Mouse (Mus musculus) macrophage (primary cell): ENCODE results near the gene Cd300lb. TPM values are rescaled to one million over a fixed set of nuclear protein-coding genes. Genes with fewer than 3 reads are reported as not detected.
"Not testable (repeated sequence)": the region's sequence is repeated elsewhere in the genome, so short reads cannot be mapped to it uniquely, and the experiment has no call there.

Source experiments
- H3K27ac ChIP-seq: fragments of 350-480 bp; formaldehyde crosslinking; 2 replicates; pipeline ENCODE4 v1.9.0; 2021
- H3K36me3 ChIP-seq: fragments of 350-480 bp; formaldehyde crosslinking; 2 replicates; pipeline ENCODE4 v1.9.0; 2021; ENCODE audit errors: inconsistent target
- H3K4me3 ChIP-seq: fragments of 350-480 bp; formaldehyde crosslinking; 2 replicates; pipeline ENCODE4 v1.9.0; 2021; ENCODE audit errors: inconsistent target
- H3K79me2 ChIP-seq: fragments of 350-480 bp; formaldehyde crosslinking; 2 replicates; pipeline ENCODE4 v1.9.0; 2021; ENCODE audit errors: inconsistent target
- WGBS: methylation state at CpG from one replicate; pipeline ENCODE4 v1.1.7; 2026; ENCODE audit warnings: inconsistent platforms; ENCODE audit not compliant: missing documents; 5-methylcytosine and 5-hydroxymethylcytosine counted together
- polyA plus RNA-seq: library from polyadenylated mRNA; stranded (reverse); fragments of 250-400 nt; gene quantifications from 3 replicates; pipeline ENCODE4 v1.2.4, GENCODE M21; 2018; ENCODE audit warnings: inconsistent platforms
- total RNA-seq, 78 experiments: library from RNA; depleted of rRNA; stranded (reverse); fragments of 250-400 nt; gene quantifications; 1 replicate in 9 of 78; 2 replicates in 24 of 78; 3 replicates in 43 of 78; 4 replicates in 2 of 78; pipeline ENCODE4 v1.2.4; 2018; ENCODE audit warnings: inconsistent platforms in 56 of 78

The Cd300lb gene
- total RNA-seq (2018; cell fraction: chromatin; rRNA removed), result 100 to 1,000 TPM in 4 of 26 experiments, 10 to 100 TPM in 13, 1 to 10 TPM in 9; 4.1 to 168 (median 19.4) TPM
- total RNA-seq (2018; cell fraction: cytosol; rRNA removed), result 100 to 1,000 TPM in 8 of 26 experiments, 10 to 100 TPM in 18; 13.6 to 187 (median 44.7) TPM
- total RNA-seq (2018; cell fraction: nucleus; rRNA removed), result 100 to 1,000 TPM in 4 of 26 experiments, 10 to 100 TPM in 22; 12.3 to 213 (median 39.7) TPM
- 149 to 198 TPM (median 167 TPM) in 3 replicates for polyA plus RNA-seq

GRCm38 (mm10) chr11:114934144-114934543 is at the start of gene Cd300lb:
Gene Cd300lb (minus strand): TSS chr11:114934386.
- peak within 1 kb of the TSS; percentile 93 for H3K4me3 ChIP-seq
- WGBS, result 10% methylated on average over 6 of the region's 6 CpGs
- peak within 1 kb of the TSS; percentile 99 for H3K27ac ChIP-seq
- H3K36me3 ChIP-seq, result peaks cover under 1% of the 10 kb centered on the region; the same call in 1 of the 2 replicates
- H3K79me2 ChIP-seq, result peaks cover 58% of the 10 kb centered on the region

- WGBS, result 12% methylated on average over 3 of the region's 4 CpGs
- no peak overlapping the region for H3K27ac ChIP-seq
- peaks cover 22% of the 10 kb centered on the region for H3K36me3 ChIP-seq
- no peak overlapping the region for H3K4me3 ChIP-seq
- no peaks in the 10 kb centered on the region for H3K79me2 ChIP-seq
Observed at GRCm38 (mm10) chr11:114981866-114982265, 47.7 kb upstream of the Cd300lb start.

- Histone ChIP-seq H3K4me3 (no peak overlapping the region), H3K27ac (no peak overlapping the region), H3K79me2 (no peaks in the 10 kb centered on the region), H3K36me3 (no peaks in the 10 kb centered on the region)
- 96% methylated on average over 10 of the region's 10 CpGs for WGBS
Observed at GRCm38 (mm10) chr11:114972726-114973125, 38.5 kb upstream of the Cd300lb start.

GRCm38 (mm10) chr11:114968752-114969207 is 34.6 kb upstream of the Cd300lb start, which contains the start of gene Cd300c:
Gene Cd300c (minus strand): TSS chr11:114969157.
- Histone ChIP-seq H3K79me2 (no peaks in the 10 kb centered on the region), H3K36me3 (no peaks in the 10 kb centered on the region), H3K4me3 (no peak within 1 kb of the TSS), H3K27ac (peak within 1 kb of the TSS; percentile 96)
- WGBS, result 1% methylated on average over 5 of the region's 9 CpGs

GRCm38 (mm10) chr11:114965182-114965828 is 31.1 kb upstream of the Cd300lb start:
- peak overlapping the region; percentile 96 for H3K27ac ChIP-seq
- WGBS, result 0% methylated on average over 1 of the region's 3 CpGs
- no peaks in the 10 kb centered on the region for H3K79me2 ChIP-seq
- H3K36me3 ChIP-seq, result no peaks in the 10 kb centered on the region
- no peak overlapping the region for H3K4me3 ChIP-seq

- Histone ChIP-seq H3K36me3 (no peaks in the 10 kb centered on the region), H3K79me2 (no peaks in the 10 kb centered on the region), H3K27ac (peak overlapping the region; percentile 15; the same call in 1 of the 2 replicates), H3K4me3 (no peak overlapping the region)
- 0% methylated on average over 1 of the region's 1 CpGs for WGBS
Observed at GRCm38 (mm10) chr11:114960369-114960768, 26.2 kb upstream of the Cd300lb start.

- WGBS, result 38% methylated on average over 3 of the region's 4 CpGs
- Histone ChIP-seq H3K4me3 (peak overlapping the region; percentile 93), H3K36me3 (peaks cover 6% of the 10 kb centered on the region; the same call in 1 of the 2 replicates), H3K79me2 (peaks cover 64% of the 10 kb centered on the region), H3K27ac (peak overlapping the region; percentile 99)
Observed at GRCm38 (mm10) chr11:114933591-114933990, 595 bp downstream of the Cd300lb start.

- peak overlapping the region; percentile 93 for H3K4me3 ChIP-seq
- peaks cover 17% of the 10 kb centered on the region for H3K36me3 ChIP-seq
- H3K79me2 ChIP-seq, result peaks cover 75% of the 10 kb centered on the region
- WGBS, result 5% methylated on average over 5 of the region's 5 CpGs
- peak overlapping the region; percentile 99 for H3K27ac ChIP-seq
Observed at GRCm38 (mm10) chr11:114931041-114931440, 3.1 kb downstream of the Cd300lb start.

GRCm38 (mm10) chr11:114929581-114929980 is 4.6 kb downstream of the Cd300lb start:
- 42% methylated on average over 2 of the region's 2 CpGs for WGBS
- H3K27ac ChIP-seq, result peak overlapping the region; percentile 99
- H3K79me2 ChIP-seq, result peaks cover 85% of the 10 kb centered on the region
- H3K4me3 ChIP-seq, result no peak overlapping the region
- peaks cover 32% of the 10 kb centered on the region for H3K36me3 ChIP-seq

GRCm38 (mm10) chr11:114923961-114924360 is 10.2 kb downstream of the Cd300lb start:
- Histone ChIP-seq H3K27ac (no peak overlapping the region), H3K36me3 (peaks cover 48% of the 10 kb centered on the region), H3K79me2 (peaks cover 29% of the 10 kb centered on the region), H3K4me3 (no peak overlapping the region)
- 69% methylated on average over 4 of the region's 4 CpGs for WGBS

GRCm38 (mm10) chr11:114922439-114922838 is 11.7 kb downstream of the Cd300lb start:
- peaks cover 39% of the 10 kb centered on the region for H3K36me3 ChIP-seq
- H3K4me3 ChIP-seq, result no peak overlapping the region
- WGBS, result 93% methylated on average over 4 of the region's 4 CpGs
- peaks cover 20% of the 10 kb centered on the region for H3K79me2 ChIP-seq
- H3K27ac ChIP-seq, result no peak overlapping the region

- no peaks in the 10 kb centered on the region for H3K79me2 ChIP-seq
- H3K36me3 ChIP-seq, result no peaks in the 10 kb centered on the region
- peak overlapping the region; percentile 97 for H3K27ac ChIP-seq
- no peak overlapping the region for H3K4me3 ChIP-seq
- WGBS, result 2% methylated on average over 6 of the region's 6 CpGs
Observed at GRCm38 (mm10) chr11:114917120-114917519, 17.1 kb downstream of the Cd300lb start.

- H3K27ac ChIP-seq, result peak overlapping the region; percentile 97
Observed at GRCm38 (mm10) chr11:114914978-114915377, 19.2 kb downstream of the Cd300lb start.

GRCm38 (mm10) chr11:114912847-114913246 is 21.3 kb downstream of the Cd300lb start:
- Histone ChIP-seq H3K27ac (peak overlapping the region; percentile 97), H3K36me3 (no peaks in the 10 kb centered on the region), H3K79me2 (no peaks in the 10 kb centered on the region), H3K4me3 (no peak overlapping the region)
- WGBS, result 1% methylated on average over 9 of the region's 9 CpGs

More at GRCm38 (mm10) chr11:114914978-114915377, 19.2 kb downstream of the Cd300lb start:
- no peak overlapping the region for H3K4me3 ChIP-seq
- H3K79me2 ChIP-seq, result no peaks in the 10 kb centered on the region
- WGBS, result 3% methylated on average over 7 of the region's 7 CpGs
- no peaks in the 10 kb centered on the region for H3K36me3 ChIP-seq

GRCm38 (mm10) chr11:114909538-114909937 is 24.6 kb downstream of the Cd300lb start:
- not testable (repeated sequence) for H3K79me2 ChIP-seq, H3K4me3 ChIP-seq, H3K27ac ChIP-seq
- peaks cover 15% of the 10 kb centered on the region; the same call in 1 of the 2 replicates for H3K36me3 ChIP-seq
- WGBS, result 49% methylated on average over 3 of the region's 3 CpGs
